Mouse (Mus musculus) MEL (cell line): ENCODE results near the gene Pde8b.

Source experiments
- CTCF ChIP-seq, 3 experiments: IDR thresholded peaks in 2 of 3; conservative IDR thresholded peaks in 1 of 3; 2 replicates each; pipeline ENCODE4 v1.5.1; 2011 to 2012; ENCODE audit warnings: low read length in 3 of 3, low read depth in 2 of 3, mild to moderate bottlenecking in 2 of 3, improper control_type of control experiment in 1 of 3, inconsistent platforms in 1 of 3, mixed read lengths in 1 of 3, moderate library complexity in 1 of 3; ENCODE audit not compliant: control insufficient read depth in 1 of 3, insufficient read depth in 1 of 3, poor library complexity in 1 of 3, severe bottlenecking in 1 of 3
- MAX ChIP-seq: IDR thresholded peaks from 2 replicates; pipeline ENCODE4 v1.6.1; 2011; ENCODE audit warnings: low read length, improper control_type of control experiment
- POLR2A ChIP-seq, 2 experiments: IDR thresholded peaks; 2 replicates each; pipeline ENCODE4 v1.6.1; 2011 to 2012; ENCODE audit warnings: low read length in 2 of 2, mild to moderate bottlenecking in 2 of 2, control low read depth in 1 of 2, improper control_type of control experiment in 1 of 2, low read depth in 1 of 2, moderate library complexity in 1 of 2; ENCODE audit not compliant: control insufficient read depth in 1 of 2, insufficient read depth in 1 of 2, poor library complexity in 1 of 2
- ZC3H11A ChIP-seq: IDR thresholded peaks from 2 replicates; pipeline ENCODE4 v1.6.1; 2012; ENCODE audit warnings: low read depth, mild to moderate bottlenecking, inconsistent platforms, low read length, improper control_type of control experiment

DNA sequence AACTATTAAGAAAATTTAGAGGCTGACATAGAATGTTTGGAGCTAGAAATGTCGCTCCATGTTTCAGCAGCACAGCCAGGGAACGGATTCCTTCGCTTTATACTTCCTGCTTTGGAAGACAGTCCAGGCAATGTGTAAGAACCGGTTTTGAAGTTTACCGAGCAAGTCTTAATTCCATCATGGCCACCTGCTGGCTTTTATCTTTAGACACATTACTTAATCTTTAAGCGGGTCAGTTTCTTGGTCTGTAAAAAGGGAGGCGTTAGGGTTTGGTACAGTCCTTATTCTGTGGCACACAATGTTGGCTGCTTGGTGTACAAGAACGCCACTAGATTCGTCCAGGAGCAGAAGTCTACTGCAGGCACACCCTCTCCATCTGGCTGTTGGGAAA, 274.3 kb downstream of the Pde8b start:
- no peak for TF ChIP-seq ZC3H11A
- TF ChIP-seq POLR2A (IDR thresholded peaks at IDR 0.05; ENCODE audit: control insufficient read depth in 1 of 2, insufficient read depth in 1 of 2, low read depth in 1 of 2, low read length in 2 of 2, poor library complexity in 1 of 2), result no peak
- TF ChIP-seq CTCF (IDR thresholded peaks at IDR 0.05 in 2 of 3, conservative IDR thresholded peaks at IDR 0.05 in 1 of 3; ENCODE audit: control insufficient read depth in 1 of 3, insufficient read depth in 1 of 3, low read depth in 2 of 3, low read length in 3 of 3, poor library complexity in 1 of 3, severe bottlenecking in 1 of 3), result no peak
- no peak for TF ChIP-seq MAX
